Mouse (Mus musculus) layer of hippocampus, adult 9-11 months (tissue): ENCODE measurements at regions not wholly inside any gene's neighbourhood (a gene's known extent, or its start where the extent isn't known, plus 50 kb on each side); places are given as distances from the start of the nearest gene placed in this dataset.
"Not testable (repeated sequence)": the region's sequence is repeated elsewhere in the genome, so short reads cannot be mapped to it uniquely, and the experiment has no call there.

Source experiments
- DNase-seq: peaks from one replicate; pipeline ENCODE4 v3.0.0; 2022

DNA sequence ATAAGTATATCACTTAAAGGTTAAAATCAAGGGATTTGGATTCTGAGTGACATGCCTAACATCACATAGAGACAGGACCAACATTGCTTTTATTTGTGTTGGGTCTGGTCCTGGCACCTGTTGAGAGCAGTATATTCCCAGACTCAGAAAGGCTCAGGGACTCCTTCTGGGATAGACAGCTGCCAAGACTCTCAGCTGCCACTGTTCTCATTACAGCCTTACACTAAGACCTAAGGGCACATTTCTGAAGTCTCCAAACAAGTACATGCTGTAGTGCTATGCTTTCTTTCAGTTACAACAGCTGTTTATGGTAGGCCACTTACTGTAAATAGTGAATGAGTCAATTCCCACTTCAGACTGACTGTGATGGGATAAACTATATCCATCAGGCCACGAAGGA lies 77.7 kb upstream of the Fam13a start:
- no peak for DNase-seq

DNA sequence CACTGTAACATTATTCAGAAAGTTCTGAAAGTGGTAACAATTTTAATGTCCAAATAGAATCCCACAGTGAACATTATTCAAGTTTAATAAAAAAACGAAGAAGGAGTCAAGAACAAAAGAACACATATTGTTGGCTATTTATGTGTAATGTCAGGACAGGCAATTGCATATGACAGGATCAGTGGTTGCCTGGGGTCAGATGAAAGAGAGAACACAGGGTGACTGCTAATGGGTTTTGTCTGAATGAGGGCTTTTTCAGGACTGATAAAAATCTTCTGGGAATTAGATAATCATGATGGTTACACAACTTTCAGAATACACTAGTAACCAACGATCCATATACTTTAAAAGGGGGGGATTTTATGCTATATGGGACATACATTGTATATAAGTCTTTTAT lies 79.6 kb upstream of the Fam13a start:
- DNase-seq = no peak

DNA sequence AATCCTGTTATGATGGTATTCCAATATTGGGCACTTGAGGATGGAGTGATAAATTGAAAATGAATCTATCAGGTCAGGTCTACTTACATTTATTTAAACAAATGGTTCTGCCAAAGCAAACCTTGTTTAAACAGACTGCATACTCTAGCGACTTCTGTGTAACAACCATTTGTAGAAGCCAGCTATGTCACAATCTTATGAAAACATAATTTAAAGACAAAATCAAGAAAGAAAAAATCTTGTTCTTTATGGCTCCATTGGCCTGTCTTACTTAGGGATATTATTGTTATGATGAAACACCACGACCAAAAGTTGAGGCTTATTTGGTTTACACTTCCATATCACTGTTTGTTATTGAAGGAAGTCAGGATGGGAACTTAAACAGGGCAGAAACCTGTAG lies 80.1 kb upstream of the Fam13a start:
- DNase-seq = no peak

DNA sequence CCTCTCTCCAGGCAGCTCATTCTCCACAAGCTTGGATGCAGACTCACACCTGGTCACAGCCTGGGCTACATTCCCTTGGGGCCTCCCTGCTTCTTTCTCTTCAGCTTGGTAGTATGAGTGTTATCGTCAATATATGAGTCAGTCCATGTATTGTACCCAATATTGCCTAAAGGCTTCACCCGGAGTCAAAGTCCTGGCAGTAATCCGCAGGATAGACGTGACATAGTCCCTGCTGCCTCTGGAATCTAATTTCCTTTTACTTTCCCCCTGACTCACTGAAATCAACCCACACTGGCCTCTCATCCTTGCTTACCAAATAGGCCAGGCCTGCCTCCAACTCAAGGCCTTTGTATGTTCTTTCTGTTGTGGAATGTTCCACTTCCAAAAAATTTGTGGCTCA lies 83.8 kb upstream of the Fam13a start:
- no peak for DNase-seq

DNA sequence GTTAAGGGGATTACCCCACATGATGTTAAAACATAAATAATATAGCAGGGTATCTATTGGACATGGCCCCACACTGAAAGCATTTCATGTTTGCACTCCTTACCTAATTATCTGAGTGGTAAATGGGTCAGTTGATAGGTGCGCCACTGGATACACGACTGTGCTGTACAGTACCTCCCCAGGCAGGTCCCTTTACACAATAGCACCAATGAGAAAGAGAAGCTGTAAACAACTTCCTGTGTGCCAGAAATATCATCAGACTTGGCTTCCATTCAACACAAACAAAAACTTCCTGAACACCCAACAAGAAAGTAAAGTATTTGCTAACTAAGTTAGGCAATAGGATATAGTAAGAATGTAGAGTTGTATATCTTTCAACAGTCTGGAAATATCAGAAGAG lies 76.3 kb upstream of the Tigd2 start:
- no peak for DNase-seq

DNA sequence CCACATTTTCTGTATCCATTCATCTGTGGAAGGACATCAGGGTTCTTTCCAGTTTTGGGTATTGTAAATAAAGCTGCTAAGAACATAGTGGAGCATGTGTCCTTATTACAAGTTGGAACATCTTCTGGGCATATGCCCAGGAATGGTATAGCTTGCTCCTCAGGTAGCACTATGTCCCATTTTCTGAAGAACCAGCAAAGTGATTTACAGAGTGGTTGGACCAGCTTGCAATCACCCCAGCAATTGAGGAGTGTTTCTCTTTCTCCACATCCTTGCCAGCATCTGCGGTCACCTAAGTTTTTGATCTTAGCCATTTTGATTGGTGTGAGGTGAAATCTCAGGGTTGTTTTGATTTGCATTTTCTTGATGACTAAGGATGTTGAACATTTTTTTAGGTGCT lies 74.9 kb upstream of the Tigd2 start:
- not testable (repeated sequence) for DNase-seq

DNA sequence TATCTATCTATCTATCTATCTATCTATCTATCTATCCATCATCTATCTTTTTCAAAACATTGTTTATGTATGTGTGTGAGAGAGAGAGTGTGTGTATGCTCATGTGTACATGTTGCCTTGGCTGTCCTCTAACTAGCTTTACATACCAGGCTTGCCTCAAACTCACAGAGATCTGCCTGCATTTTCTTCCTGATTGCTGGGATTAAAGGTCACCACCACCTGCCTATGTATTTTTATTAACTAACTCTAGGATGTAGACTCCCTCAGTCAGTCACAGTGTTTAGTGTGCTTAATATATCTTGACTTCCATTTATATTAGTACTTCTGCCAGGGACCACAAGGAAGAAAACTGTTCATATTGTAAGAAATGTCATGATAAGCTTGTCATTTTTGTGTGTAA lies 69.0 kb upstream of the Tigd2 start:
- no peak for DNase-seq

DNA sequence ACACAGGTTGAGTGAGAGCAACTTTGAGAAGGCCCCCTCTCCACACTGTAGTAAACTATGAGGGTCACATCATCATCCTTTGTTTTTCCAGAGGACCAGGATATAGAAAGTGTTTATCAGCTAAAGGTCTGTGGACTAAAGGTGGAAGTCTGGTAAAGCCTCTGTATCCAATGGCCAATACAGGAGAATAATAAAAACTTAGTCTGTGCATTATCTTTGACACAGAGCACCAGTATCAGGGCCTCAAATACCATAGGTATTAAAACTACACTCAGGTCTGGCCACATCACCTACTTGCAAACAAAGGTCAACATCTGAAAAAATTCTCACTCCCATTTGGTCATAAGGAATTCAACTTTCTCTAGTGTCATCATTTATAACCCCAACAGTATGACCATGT lies 66.6 kb upstream of the Tigd2 start:
- DNase-seq = no peak

DNA sequence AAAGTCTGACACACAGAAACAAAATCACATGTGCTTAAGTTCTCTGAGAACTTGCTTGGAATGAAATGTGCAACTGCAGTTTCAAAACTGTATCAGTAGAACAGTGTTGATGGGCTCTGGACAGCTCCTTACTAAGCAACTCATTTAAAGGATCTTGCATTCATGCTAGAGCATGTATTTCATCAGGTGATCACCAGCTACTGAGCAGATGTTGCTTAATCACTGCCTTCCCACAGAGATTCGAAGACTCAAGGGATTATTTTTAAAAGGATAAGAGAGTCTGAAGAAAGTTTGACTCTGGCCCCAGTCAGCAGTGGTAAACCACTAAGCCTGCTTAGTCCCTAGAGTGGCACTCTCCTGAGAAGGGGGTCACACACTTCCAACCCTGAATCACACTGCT lies 61.2 kb upstream of the Tigd2 start:
- no peak for DNase-seq

DNA sequence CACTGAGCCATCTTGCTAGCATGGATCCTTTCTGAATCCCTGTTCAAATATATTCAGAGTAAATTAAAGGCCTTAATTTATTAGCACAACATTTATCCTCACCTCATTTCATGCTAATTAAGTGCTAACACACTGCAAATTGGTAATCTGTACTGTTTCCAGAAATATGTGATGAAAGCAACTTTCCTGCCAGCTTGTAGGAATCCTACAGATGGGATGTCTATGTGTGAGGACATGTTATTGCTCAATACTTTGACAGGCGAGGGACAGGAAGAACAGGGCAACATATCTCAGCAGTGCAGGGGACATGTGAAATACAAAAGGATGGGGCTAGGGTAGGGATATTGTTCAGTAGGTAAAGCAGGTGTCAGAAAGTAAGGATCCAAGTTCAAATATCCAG lies 53.0 kb upstream of the Tigd2 start:
- peak; percentile 44 for DNase-seq
